Mouse (Mus musculus) midbrain, embryonic 11.5 days (tissue): ENCODE data around the gene Plekhh3. TPM values are rescaled to one million over a fixed set of nuclear protein-coding genes. Genes with fewer than 3 reads are reported as not detected.

ENCODE experiments used
- ATAC-seq: fragments of 200-750 bp; cut with Nextera tagmentation; 2 replicates; pipeline ENCODE4 v1.8.0; 2017; ENCODE audit warnings: moderate TSS enrichment, moderate library complexity; ENCODE audit not compliant: low FRiP score
- DNase-seq: peaks from one replicate; pipeline ENCODE4 v3.0.0; 2015; ENCODE audit warnings: low spot score; ENCODE audit errors: missing footprints
- H3K27ac ChIP-seq: fragments of 300-500 bp; sonication (generic); 2 replicates; pipeline ENCODE4 v1.5.1; 2014; ENCODE audit warnings: low read depth, low read length
- H3K27me3 ChIP-seq: fragments of 300-500 bp; sonication (generic); 2 replicates; pipeline ENCODE4 v1.6.1; 2014; ENCODE audit warnings: mild to moderate bottlenecking, low read length, moderate library complexity, mixed read lengths; ENCODE audit not compliant: control insufficient read depth, insufficient read depth
- H3K36me3 ChIP-seq: fragments of 300-500 bp; sonication (generic); 2 replicates; pipeline ENCODE4 v1.6.1; 2014; ENCODE audit warnings: mild to moderate bottlenecking, low read length, moderate library complexity, mixed read lengths; ENCODE audit not compliant: control insufficient read depth, insufficient read depth
- H3K4me1 ChIP-seq: fragments of 300-500 bp; sonication (generic); 2 replicates; pipeline ENCODE4 v1.6.1; 2014; ENCODE audit warnings: low read length; ENCODE audit not compliant: control insufficient read depth, insufficient read depth
- H3K4me2 ChIP-seq: fragments of 300-500 bp; sonication (generic); 2 replicates; pipeline ENCODE4 v1.6.1; 2014; ENCODE audit warnings: mild to moderate bottlenecking, moderate library complexity
- H3K4me3 ChIP-seq: fragments of 300-500 bp; sonication (generic); 2 replicates; pipeline ENCODE4 v1.5.1; 2014; ENCODE audit warnings: low read depth, low read length
- H3K9ac ChIP-seq: fragments of 300-500 bp; sonication (generic); 2 replicates; pipeline ENCODE4 v1.6.1; 2014; ENCODE audit warnings: low read length
- H3K9me3 ChIP-seq: fragments of 300-500 bp; sonication (generic); 2 replicates; pipeline ENCODE4 v1.6.1; 2016; ENCODE audit warnings: low read length; ENCODE audit not compliant: control insufficient read depth
- WGBS: fragments of 180-500 bp; shearing (Covaris S2); extraction: QIAGEN DNeasy Blood & Tissue Kit; methylation state at CpG from one replicate; pipeline ENCODE4 v1.1.7; 2014; 5-methylcytosine and 5-hydroxymethylcytosine counted together
- polyA plus RNA-seq: library from polyadenylated mRNA; unstranded; fragments of >200 nt; fragmentation: Nextera tagmentation; extraction: Ambion mirVana; gene quantifications from 2 replicates; pipeline ENCODE4 v1.2.1, GENCODE M21; 2014

Plekhh3 gene
- polyA plus RNA-seq, 1 experiment from 2014 or later, result 5.8 TPM

DNA sequence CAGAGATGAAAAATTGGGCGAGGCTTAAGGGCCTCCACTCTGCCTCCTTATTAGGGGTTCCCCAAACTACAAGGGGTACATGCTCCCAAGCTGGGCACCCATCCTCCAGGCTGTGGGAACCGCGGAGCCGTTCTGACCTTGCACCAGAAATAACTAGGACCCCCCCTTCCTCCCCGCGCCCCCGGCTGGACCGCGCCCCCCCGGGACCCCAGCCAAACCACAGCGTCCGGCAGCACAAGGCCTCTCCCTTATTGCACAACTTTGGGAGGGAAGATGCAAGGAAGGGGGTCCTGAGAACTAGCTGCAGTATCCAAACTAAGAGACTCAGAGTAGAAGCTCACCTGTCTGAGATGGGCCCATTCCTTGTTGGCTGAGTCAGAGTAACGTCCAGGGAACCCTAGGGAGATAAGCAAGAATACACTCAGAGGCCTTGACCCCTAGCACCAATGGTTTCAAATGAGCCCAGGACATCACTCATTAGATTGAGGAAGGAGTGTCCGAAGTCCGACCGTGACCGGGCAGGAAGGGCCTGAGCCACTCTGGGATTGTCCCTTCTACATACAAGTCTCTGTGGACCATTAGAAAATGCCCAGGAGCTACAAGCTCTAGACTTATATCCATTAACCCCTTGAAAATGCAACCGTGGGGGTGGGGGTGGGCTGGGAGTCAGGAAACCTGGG is 2.7 kb downstream of the Plekhh3 start:
- 68% methylated on average over 18 of the region's 18 CpGs for WGBS
- no peak for ATAC-seq
- Histone ChIP-seq H3K27ac (no peak overlapping the region), H3K9me3 (no peaks in the 10 kb centered on the region), H3K4me3 (no peak overlapping the region), H3K36me3 (no peaks in the 10 kb centered on the region), H3K9ac (no peak overlapping the region), H3K4me2 (no peak overlapping the region), H3K4me1 (peaks cover 29% of the 10 kb centered on the region), H3K27me3 (peaks cover 82% of the 10 kb centered on the region)
- DNase-seq, result peak; percentile 78

DNA sequence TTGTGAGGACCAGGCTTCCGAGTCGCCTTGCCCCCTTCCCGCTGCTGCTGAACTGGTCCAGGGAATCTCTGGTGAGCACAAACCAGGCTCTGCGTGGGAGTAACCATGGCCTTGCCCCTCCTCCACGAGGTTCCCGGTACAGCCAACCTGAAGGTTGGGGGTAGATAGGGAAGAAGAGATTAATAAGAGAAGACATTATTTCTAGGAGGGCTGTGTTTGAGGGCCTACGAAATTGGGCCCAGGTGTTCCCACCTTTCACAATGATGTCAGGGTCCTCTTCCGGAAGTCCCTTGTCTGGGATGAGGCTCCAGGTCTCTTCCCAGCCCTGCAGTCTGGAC is 3.2 kb downstream of the Plekhh3 start:
- H3K4me3 ChIP-seq, result no peak overlapping the region
- H3K9ac ChIP-seq, result no peak overlapping the region
- H3K36me3 ChIP-seq, result no peaks in the 10 kb centered on the region
- DNase-seq (peak; percentile 80), ATAC-seq (no peak)
- H3K4me2 ChIP-seq, result no peak overlapping the region
- peaks cover 28% of the 10 kb centered on the region for H3K4me1 ChIP-seq
- H3K27me3 ChIP-seq, result peaks cover 85% of the 10 kb centered on the region
- H3K9me3 ChIP-seq, result no peaks in the 10 kb centered on the region
- WGBS, result 52% methylated on average over 8 of the region's 8 CpGs
- H3K27ac ChIP-seq, result no peak overlapping the region

DNA sequence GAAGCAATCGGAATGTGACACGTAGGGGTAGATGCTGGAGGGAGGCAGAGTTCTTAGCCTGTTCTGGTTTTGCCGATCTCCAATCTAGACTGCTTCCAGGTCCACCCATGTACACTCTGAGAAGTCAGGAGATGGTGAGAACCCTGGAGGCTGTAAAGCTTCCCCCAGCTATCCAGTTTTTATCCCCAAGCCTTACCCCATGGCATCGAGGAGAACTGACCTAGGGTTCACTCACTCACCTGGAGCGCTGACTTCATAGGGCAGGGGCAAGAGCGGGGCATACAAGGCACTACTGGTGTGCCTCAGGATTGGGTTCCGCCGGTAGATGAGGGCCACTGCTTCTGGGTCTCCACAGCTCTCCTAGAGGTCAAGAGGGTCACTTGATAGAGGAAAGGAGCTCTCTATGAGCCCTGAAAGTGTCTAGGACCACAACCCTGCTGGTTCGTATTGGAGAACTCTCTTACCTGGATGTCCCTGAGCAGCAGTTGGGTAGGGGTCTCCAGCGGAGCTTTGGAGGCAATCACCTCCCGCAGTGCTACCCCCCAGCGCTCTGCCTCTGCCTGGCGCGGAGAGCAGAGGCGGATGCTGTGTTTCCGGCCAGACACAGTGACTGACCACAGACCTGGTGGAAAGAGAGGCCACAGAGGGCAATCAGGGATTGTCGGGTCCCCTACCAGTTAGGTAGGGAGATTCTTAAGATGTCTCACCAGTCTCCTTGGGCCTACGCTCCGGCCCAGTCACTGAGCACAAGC is 3.8 kb downstream of the Plekhh3 start:
- peak; percentile 84 for DNase-seq
- Histone ChIP-seq H3K36me3 (no peaks in the 10 kb centered on the region), H3K9me3 (no peaks in the 10 kb centered on the region), H3K27me3 (peaks cover 84% of the 10 kb centered on the region), H3K4me1 (peaks cover 25% of the 10 kb centered on the region), H3K4me3 (no peak overlapping the region), H3K27ac (no peak overlapping the region), H3K9ac (no peak overlapping the region), H3K4me2 (no peak overlapping the region)
- ATAC-seq, result no peak
- WGBS, result 40% methylated on average over 19 of the region's 19 CpGs

DNA sequence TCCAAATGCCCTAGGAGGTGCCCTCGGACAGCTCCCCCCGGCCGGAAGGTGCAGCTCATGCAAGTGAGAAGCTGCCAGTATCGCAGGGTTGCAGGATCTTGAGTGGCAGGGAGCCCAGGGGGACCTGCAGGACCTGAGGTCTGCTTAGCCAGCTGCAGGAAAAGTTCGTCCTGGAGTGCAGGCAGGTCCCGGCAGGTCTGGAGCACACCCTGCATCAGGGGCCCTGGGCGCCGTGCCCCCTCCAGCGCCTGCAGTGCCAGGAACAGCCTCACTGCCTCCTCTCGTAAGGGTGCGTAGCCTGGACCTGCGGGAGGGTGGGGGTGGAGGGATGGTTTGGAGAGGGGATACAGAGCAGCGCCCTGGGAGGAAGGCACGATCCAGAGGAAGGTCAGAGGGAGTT is 4.8 kb downstream of the Plekhh3 start:
- peaks cover 85% of the 10 kb centered on the region for H3K27me3 ChIP-seq
- no peak overlapping the region for H3K4me2 ChIP-seq
- H3K36me3 ChIP-seq, result no peaks in the 10 kb centered on the region
- no peak overlapping the region for H3K9ac ChIP-seq
- no peak overlapping the region for H3K27ac ChIP-seq
- DNase-seq (peak; percentile 84), ATAC-seq (no peak)
- WGBS, result 45% methylated on average over 14 of the region's 14 CpGs
- no peak overlapping the region for H3K4me3 ChIP-seq
- H3K9me3 ChIP-seq, result no peaks in the 10 kb centered on the region
- peaks cover 18% of the 10 kb centered on the region for H3K4me1 ChIP-seq

DNA sequence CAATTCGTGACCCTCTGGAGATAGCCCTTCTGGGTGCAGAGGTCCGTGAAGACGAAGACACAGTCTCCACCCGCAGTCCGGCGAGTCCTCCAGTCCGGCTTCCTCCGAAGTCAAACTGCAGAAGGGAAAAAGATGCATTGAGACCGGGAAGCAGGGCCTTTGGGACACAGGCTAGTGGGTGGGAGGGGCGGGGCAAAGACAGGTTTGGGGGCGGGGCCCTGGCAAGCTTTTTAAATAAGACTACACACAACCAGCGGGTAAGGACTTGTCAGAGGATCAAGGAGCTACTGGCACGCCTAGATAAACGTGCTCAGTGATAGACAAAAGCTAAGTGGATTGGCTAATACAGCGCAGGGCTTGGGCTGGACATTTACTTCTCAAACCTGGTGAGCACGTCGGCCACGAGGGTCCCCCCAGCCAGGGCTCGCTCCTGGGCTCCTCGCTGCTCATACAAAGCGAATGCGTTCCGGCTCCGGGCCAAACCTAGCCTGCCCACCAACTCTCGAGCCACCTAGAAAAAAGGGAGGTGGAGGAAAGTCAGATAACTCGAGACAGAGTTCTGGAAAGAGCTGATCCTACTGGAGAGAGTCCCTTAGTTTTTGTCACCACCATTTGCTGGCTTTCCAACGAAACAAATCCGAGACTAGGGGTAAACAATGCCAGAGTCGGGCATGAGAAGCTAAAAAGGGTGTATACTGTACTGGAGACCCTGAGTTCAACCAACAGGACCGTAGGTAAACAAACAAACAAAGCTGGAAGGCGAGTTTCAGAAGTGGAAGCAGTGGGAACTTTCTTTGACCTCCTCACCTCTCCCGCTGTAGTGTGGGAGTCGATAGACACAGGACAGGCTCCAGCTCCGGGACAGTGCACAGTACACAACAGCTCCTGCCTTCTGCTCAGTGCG is 6.2 kb downstream of the Plekhh3 start:
- Histone ChIP-seq H3K9ac (no peak overlapping the region), H3K27me3 (peaks cover 78% of the 10 kb centered on the region), H3K27ac (no peak overlapping the region), H3K4me3 (peak overlapping the region; percentile 21; the same call in 1 of the 2 replicates), H3K36me3 (no peaks in the 10 kb centered on the region), H3K9me3 (no peaks in the 10 kb centered on the region), H3K4me1 (peaks cover 10% of the 10 kb centered on the region), H3K4me2 (no peak overlapping the region)
- WGBS, result 5% methylated on average over 35 of the region's 35 CpGs
- ATAC-seq (no peak), DNase-seq (peak; percentile 93)

DNA sequence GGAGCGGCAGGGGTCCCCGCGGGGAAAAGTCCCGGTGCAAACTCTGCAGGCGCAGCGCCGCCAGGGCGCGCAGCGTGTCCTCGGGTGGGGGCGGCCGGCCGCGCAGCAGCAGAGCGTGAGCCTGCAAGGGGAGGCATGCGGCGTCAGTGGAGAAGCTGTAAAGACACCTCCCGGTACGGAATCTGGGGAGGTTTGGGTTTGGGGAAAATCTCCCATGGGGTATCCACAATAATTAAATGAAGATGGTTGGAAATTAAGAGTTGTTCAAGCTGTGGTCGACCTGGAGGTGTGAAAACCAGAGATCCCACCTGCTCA is 6.8 kb downstream of the Plekhh3 start:
- ATAC-seq, result no peak

DNA sequence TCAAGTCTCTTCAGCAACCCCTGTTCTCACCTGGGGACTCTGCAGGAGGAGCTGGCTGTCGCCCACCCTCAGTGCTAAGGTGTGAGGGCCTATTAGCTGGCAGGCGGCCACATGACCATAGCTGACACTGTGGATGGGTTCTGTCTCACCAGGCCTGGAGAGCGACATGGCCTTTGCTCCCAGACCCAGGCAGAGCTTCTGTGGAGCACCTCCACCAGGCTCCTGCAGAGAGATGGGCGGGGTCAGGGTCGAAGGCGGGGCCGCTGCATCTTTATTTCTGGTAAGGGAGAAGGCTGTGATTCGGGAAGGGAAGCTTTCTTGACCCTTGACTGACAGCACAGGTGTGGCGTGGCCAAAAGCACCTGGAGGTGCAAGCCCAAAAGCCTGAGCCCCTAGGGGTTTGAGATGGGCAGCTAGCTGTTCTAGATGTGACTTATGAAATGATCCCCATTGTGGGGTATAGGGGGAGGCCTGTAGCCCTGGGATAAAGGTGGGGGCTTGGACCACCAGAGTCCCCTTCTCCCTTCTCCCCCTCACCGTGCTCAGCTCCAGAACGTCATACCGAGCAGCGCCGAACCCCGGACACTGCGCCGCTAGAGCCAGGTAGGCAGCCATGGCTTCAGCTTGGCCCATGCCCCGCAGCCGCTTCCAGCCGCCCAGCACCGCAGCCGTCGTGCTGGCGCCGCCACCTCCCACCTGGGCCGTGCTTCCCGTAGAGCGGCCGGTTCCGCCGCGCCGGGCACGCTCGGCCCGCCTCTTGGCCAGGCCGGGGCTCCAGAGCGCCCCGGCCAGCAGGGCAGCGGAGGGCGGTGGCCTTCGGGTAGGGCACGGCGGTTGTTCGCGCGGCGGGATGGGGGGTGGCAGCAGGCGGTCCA is 7.4 kb downstream of the Plekhh3 start:
- DNase-seq, result peak; percentile 88
- Histone ChIP-seq H3K4me2 (peak overlapping the region; percentile 40), H3K27ac (no peak overlapping the region), H3K36me3 (no peaks in the 10 kb centered on the region), H3K9ac (0 out of 2 replicates have a peak overlapping the region, but pooled peaks have one; percentile 24), H3K4me3 (peak overlapping the region; percentile 21), H3K27me3 (peaks cover 66% of the 10 kb centered on the region), H3K9me3 (no peaks in the 10 kb centered on the region), H3K4me1 (peaks cover 4% of the 10 kb centered on the region)
- 7% methylated on average over 42 of the region's 49 CpGs for WGBS
- ATAC-seq, result no peak

More for the DNA sequence above, 6.8 kb downstream of the Plekhh3 start:
- 0 out of 2 replicates have a peak overlapping the region, but pooled peaks have one; percentile 24 for H3K9ac ChIP-seq
- H3K9me3 ChIP-seq, result no peaks in the 10 kb centered on the region
- peaks cover 72% of the 10 kb centered on the region for H3K27me3 ChIP-seq
- H3K4me1 ChIP-seq, result peaks cover 4% of the 10 kb centered on the region
- H3K27ac ChIP-seq, result no peak overlapping the region
- H3K36me3 ChIP-seq, result no peaks in the 10 kb centered on the region
- H3K4me3 ChIP-seq, result peak overlapping the region; percentile 21
- peak overlapping the region; percentile 40 for H3K4me2 ChIP-seq
- 2% methylated on average over 21 of the region's 21 CpGs for WGBS
- DNase-seq, result peak; percentile 92

DNA sequence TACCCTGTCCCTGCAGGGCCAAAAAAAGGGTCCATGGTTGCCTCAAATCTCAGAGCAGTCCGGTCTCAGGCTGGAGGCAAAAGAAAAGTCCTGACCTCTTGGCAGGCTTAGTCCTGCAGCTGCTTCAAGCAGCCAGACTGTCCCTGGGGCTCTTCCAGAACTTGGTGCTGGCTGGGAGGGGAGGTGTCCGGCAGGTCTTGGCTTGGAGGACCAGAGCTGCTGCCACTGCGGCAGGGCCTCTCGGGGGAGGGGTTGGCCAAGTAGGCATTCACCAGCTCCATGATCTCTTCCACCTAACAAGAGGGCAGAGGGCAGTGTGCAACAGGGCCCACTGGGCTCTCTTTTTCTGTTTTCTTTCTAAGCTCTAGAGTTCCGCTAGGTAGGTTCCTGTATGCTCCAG is 8.4 kb downstream of the Plekhh3 start:
- no peaks in the 10 kb centered on the region for H3K36me3 ChIP-seq
- peaks cover 4% of the 10 kb centered on the region for H3K4me1 ChIP-seq
- no peak overlapping the region for H3K9ac ChIP-seq
- no peak overlapping the region for H3K4me3 ChIP-seq
- no peak for ATAC-seq
- DNase-seq, result peak; percentile 85
- WGBS, result 58% methylated on average over 5 of the region's 5 CpGs
- no peak overlapping the region for H3K27ac ChIP-seq
- H3K9me3 ChIP-seq, result no peaks in the 10 kb centered on the region
- peaks cover 56% of the 10 kb centered on the region for H3K27me3 ChIP-seq
- H3K4me2 ChIP-seq, result no peak overlapping the region
